7 mouse cellular contexts compared by ENCODE assay signal in genomic region chr7:97737256-97737637, GRCm38 (mm10). TPM values are rescaled to one million over a fixed set of nuclear protein-coding genes. Genes with fewer than 3 reads are reported as not detected.
DNase-seq lines count a peak whose midpoint lies in the region; ATAC-seq lines count a peak whose summit lies in the region.

No protein-coding gene starts in this region.

- intact Hi-C loops in left cerebral cortex, postnatal 10 days (cut with DNase I): no loop called here

- peak overlapping the region; percentile 53 for H3K4me3 ChIP-seq in lung, embryonic 16.5 days (ENCODE audit: low read length)
- H3K4me3 ChIP-seq in forebrain, embryonic 12.5 days (replicated peaks): peak overlapping the region; percentile 66
- H3K4me3 ChIP-seq in liver, embryonic 11.5 days (ENCODE audit: low read depth, low read length): peak overlapping the region; percentile 77
- peak overlapping the region; percentile 51 for H3K4me3 ChIP-seq in stomach, embryonic 14.5 days (ENCODE audit: low read depth, low read length)

- H3K36me3 ChIP-seq in lung, embryonic 16.5 days (ENCODE audit: control insufficient read depth, insufficient read depth, low read length): no peaks in the 10 kb centered on the region
- no peaks in the 10 kb centered on the region for H3K36me3 ChIP-seq in forebrain, embryonic 12.5 days (replicated peaks)
- no peaks in the 10 kb centered on the region for H3K36me3 ChIP-seq in liver, embryonic 11.5 days (ENCODE audit: control insufficient read depth, insufficient read depth, low read length)
- no peaks in the 10 kb centered on the region for H3K36me3 ChIP-seq in stomach, embryonic 14.5 days (ENCODE audit: control insufficient read depth, insufficient read depth, low read length)

- 6% methylated on average over 12 of the region's 12 CpGs for whole genome bisulfite sequencing in lung, embryonic 16.5 days
- WGBS in forebrain, embryonic 12.5 days: 6% methylated on average over 12 of the region's 12 CpGs
- 13% methylated on average over 12 of the region's 12 CpGs for WGBS in liver, embryonic 11.5 days
- 11% methylated on average over 12 of the region's 12 CpGs for WGBS in stomach, embryonic 14.5 days

- no peaks in the 10 kb centered on the region for H3K27me3 ChIP-seq in lung, embryonic 16.5 days (ENCODE audit: control insufficient read depth, insufficient read depth, low read depth, low read length)
- peaks cover 33% of the 10 kb centered on the region for H3K27me3 ChIP-seq in forebrain, embryonic 12.5 days
- no peaks in the 10 kb centered on the region for H3K27me3 ChIP-seq in liver, embryonic 11.5 days (replicated peaks; ENCODE audit: control insufficient read depth, insufficient read depth, low read length)
- no peaks in the 10 kb centered on the region for H3K27me3 ChIP-seq in stomach, embryonic 14.5 days (ENCODE audit: control insufficient read depth, insufficient read depth, low read length)

- no peak for DNase-seq in lung, postnatal 4 days
- no peak for DNase-seq in liver, embryonic 11.5 days (ENCODE audit: low spot score)
- DNase-seq in spleen, postnatal 10 days (ENCODE audit: low spot score in 2 of 2): no peak
- DNase-seq in left cerebral cortex, postnatal 10 days (ENCODE audit: extremely low spot score in 1 of 2, low spot score in 2 of 2): no peak

- H3K9me3 ChIP-seq in lung, embryonic 16.5 days (ENCODE audit: control insufficient read depth, low read length): no peaks in the 10 kb centered on the region
- H3K9me3 ChIP-seq in forebrain, embryonic 12.5 days: no peaks in the 10 kb centered on the region
- no peaks in the 10 kb centered on the region for H3K9me3 ChIP-seq in liver, embryonic 11.5 days (ENCODE audit: control insufficient read depth, low read length)
- no peaks in the 10 kb centered on the region for H3K9me3 ChIP-seq in stomach, embryonic 14.5 days (ENCODE audit: control insufficient read depth, low read depth, low read length)

- peaks cover 11% of the 10 kb centered on the region for H3K4me1 ChIP-seq in lung, embryonic 16.5 days (replicated peaks; ENCODE audit: control insufficient read depth, insufficient read depth, low read length)
- H3K4me1 ChIP-seq in forebrain, embryonic 12.5 days: peaks cover 10% of the 10 kb centered on the region
- H3K4me1 ChIP-seq in liver, embryonic 11.5 days (replicated peaks; ENCODE audit: control insufficient read depth, insufficient read depth, low read length): peaks cover 37% of the 10 kb centered on the region
- peaks cover 10% of the 10 kb centered on the region; the same call in 1 of the 2 replicates for H3K4me1 ChIP-seq in stomach, embryonic 14.5 days (ENCODE audit: control insufficient read depth, insufficient read depth, low read length)

- ATAC-seq in lung, embryonic 16.5 days (ENCODE audit: low read depth): peak; percentile 5
- no peak; the same call in 1 of the 2 replicates for ATAC-seq in forebrain, embryonic 12.5 days (ENCODE audit: low FRiP score)
- peak; percentile 1; the same call in 1 of the 2 replicates for ATAC-seq in liver, embryonic 11.5 days (replicated peaks; ENCODE audit: low FRiP score)
- no peak for ATAC-seq in stomach, embryonic 14.5 days (ENCODE audit: insufficient number of reproducible peaks, insufficient read depth, low FRiP score, low read depth)

- H3K9ac ChIP-seq in lung, embryonic 16.5 days (ENCODE audit: low read length): peak overlapping the region; percentile 71
- peak overlapping the region; percentile 72 for H3K9ac ChIP-seq in forebrain, embryonic 12.5 days
- peak overlapping the region; percentile 83 for H3K9ac ChIP-seq in liver, embryonic 11.5 days (ENCODE audit: low read depth, low read length)
- peak overlapping the region; percentile 52 for H3K9ac ChIP-seq in stomach, embryonic 14.5 days (replicated peaks; ENCODE audit: low read depth, low read length)

- no peak overlapping the region for H3K27ac ChIP-seq in lung, embryonic 16.5 days (ENCODE audit: low read length)
- no peak overlapping the region for H3K27ac ChIP-seq in forebrain, embryonic 12.5 days
- H3K27ac ChIP-seq in liver, embryonic 11.5 days (ENCODE audit: low read depth, low read length): no peak overlapping the region
- no peak overlapping the region for H3K27ac ChIP-seq in stomach, embryonic 14.5 days (ENCODE audit: low read length)

- peak overlapping the region; percentile 86 for H3K4me2 ChIP-seq in lung, embryonic 16.5 days (ENCODE audit: low read depth, low read length)
- H3K4me2 ChIP-seq in forebrain, embryonic 12.5 days: peak overlapping the region; percentile 92
- H3K4me2 ChIP-seq in liver, embryonic 11.5 days: peak overlapping the region; percentile 86
- peak overlapping the region; percentile 94 for H3K4me2 ChIP-seq in stomach, embryonic 14.5 days (replicated peaks; ENCODE audit: low read depth, low read length)

RNA-seq across cellular contexts. Expression of gene Aqp11, which starts 0.8 kb away (rescaled TPM):
- 4.8 and 8.1 TPM in 2 replicates for polyA plus RNA-seq in lung, embryonic 16.5 days (2015; fragmentation: Nextera tagmentation; extraction: Ambion mirVana)
- 3.9 and 5.6 TPM in 2 replicates for polyA plus RNA-seq in forebrain, embryonic 12.5 days (2016; fragmentation: Nextera tagmentation; extraction: Ambion mirVana)
- polyA plus RNA-seq in liver, embryonic 11.5 days (2014; fragmentation: Nextera tagmentation; extraction: Ambion mirVana): 18.9 and 19.8 TPM in 2 replicates
- polyA plus RNA-seq in stomach, embryonic 14.5 days (2014; fragmentation: Nextera tagmentation; extraction: Ambion mirVana): 12.1 and 13.3 TPM in 2 replicates
- total RNA-seq in left cerebral cortex, postnatal 10 days (2021): 10 to 100 TPM; 22.4 to 24.4 TPM

RNA-seq across cellular contexts. Expression of gene Clns1a, which starts 40.8 kb away (rescaled TPM):
- polyA plus RNA-seq in lung, embryonic 16.5 days (2015; fragmentation: Nextera tagmentation; extraction: Ambion mirVana): 152 and 161 TPM in 2 replicates
- 216 and 226 TPM in 2 replicates for polyA plus RNA-seq in forebrain, embryonic 12.5 days (2016; fragmentation: Nextera tagmentation; extraction: Ambion mirVana)
- 187 and 208 TPM in 2 replicates for polyA plus RNA-seq in liver, embryonic 11.5 days (2014; fragmentation: Nextera tagmentation; extraction: Ambion mirVana)
- polyA plus RNA-seq in stomach, embryonic 14.5 days (2014; fragmentation: Nextera tagmentation; extraction: Ambion mirVana): 179 and 182 TPM in 2 replicates
- total RNA-seq in left cerebral cortex, postnatal 10 days (2021): 10 to 100 TPM; 72.0 to 78.5 TPM

RNA-seq across cellular contexts. Expression of gene Pak1, which starts 51.1 kb away (rescaled TPM):
- polyA plus RNA-seq in lung, embryonic 16.5 days (2015; fragmentation: Nextera tagmentation; extraction: Ambion mirVana): 15.1 and 15.4 TPM in 2 replicates
- 91.2 and 96.3 TPM in 2 replicates for polyA plus RNA-seq in forebrain, embryonic 12.5 days (2016; fragmentation: Nextera tagmentation; extraction: Ambion mirVana)
- 15.2 and 15.4 TPM in 2 replicates for polyA plus RNA-seq in liver, embryonic 11.5 days (2014; fragmentation: Nextera tagmentation; extraction: Ambion mirVana)
- polyA plus RNA-seq in stomach, embryonic 14.5 days (2014; fragmentation: Nextera tagmentation; extraction: Ambion mirVana): 35.7 and 36.2 TPM in 2 replicates
- 100 to 1,000 TPM; 196 to 202 TPM for total RNA-seq in left cerebral cortex, postnatal 10 days (2021)

Comparison
In these comparisons a context has a peak if more than half of its experiments do, and no peak if none do; other contexts are left out.
1. ATAC-seq: peak in lung, embryonic 16.5 days (single experiment) and liver, embryonic 11.5 days (single experiment); none in forebrain, embryonic 12.5 days (single experiment) and stomach, embryonic 14.5 days (single experiment).
2. Peak in every context shown above with its lines, with median percentiles within 50 percentile points of each other: H3K4me2 ChIP-seq, H3K4me3 ChIP-seq and H3K9ac ChIP-seq.